Mouse (Mus musculus) embryonic fibroblast, embryonic 13.5 days (primary cell): ENCODE results near the gene Rcsd1. TPM values are rescaled to one million over a fixed set of nuclear protein-coding genes. Genes with fewer than 3 reads are reported as not detected.
A peak's percentile ranks its signal among the peaks of the same experiment; 100 is the strongest.

Source experiments
- H3K27ac ChIP-seq: 2 replicates; pipeline ENCODE4 v1.5.1; 2012; ENCODE audit warnings: low read length, control low read depth, inconsistent platforms; ENCODE audit not compliant: insufficient read depth
- H3K4me1 ChIP-seq: 2 replicates; pipeline ENCODE4 v1.6.1; 2011; ENCODE audit warnings: low read length; ENCODE audit not compliant: control insufficient read depth, insufficient read depth
- H3K4me3 ChIP-seq: 2 replicates; pipeline ENCODE4 v1.5.1; 2011; ENCODE audit warnings: mild to moderate bottlenecking, control low read depth, low read length; ENCODE audit not compliant: insufficient read depth
- CTCF ChIP-seq: IDR thresholded peaks from 2 replicates; pipeline ENCODE4 v1.5.1; 2011; ENCODE audit warnings: mild to moderate bottlenecking, control low read depth, low read length, moderate library complexity, borderline replicate concordance; ENCODE audit not compliant: insufficient read depth
- POLR2A ChIP-seq: IDR thresholded peaks from 2 replicates; pipeline ENCODE4 v1.6.1; 2011; ENCODE audit warnings: low read depth, mild to moderate bottlenecking, control low read depth, low read length, moderate library complexity
- polyA plus RNA-seq: library from polyadenylated mRNA; stranded (reverse); fragments of >200 nt; gene quantifications from 2 replicates; pipeline ENCODE4 v1.2.4, GENCODE M21; 2011; ENCODE audit warnings: low read depth; ENCODE audit not compliant: missing spikeins, insufficient read length

The Rcsd1 gene
- polyA plus RNA-seq, 1 experiment, result 2.3 TPM

DNA sequence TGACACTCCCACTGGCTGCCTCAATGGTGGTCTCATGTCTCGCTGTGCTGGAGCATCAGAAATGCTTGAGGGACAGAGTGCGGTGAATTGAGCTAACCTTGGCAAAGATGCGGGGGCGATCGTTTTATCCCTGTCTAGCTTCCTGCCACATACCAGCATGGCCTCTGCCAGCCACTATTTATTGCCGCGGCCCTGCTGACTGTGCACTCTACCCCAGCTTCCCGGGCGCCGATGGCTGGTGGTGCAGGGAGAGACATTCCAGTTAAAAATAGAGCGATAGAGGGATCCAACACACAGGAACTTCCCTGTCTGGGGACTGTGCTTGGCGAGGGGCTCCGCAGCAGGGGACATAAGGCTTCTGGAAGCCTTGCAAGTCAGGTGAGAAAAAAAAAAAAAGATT, 42.2 kb downstream of the Rcsd1 start:
- H3K27ac ChIP-seq, result no peak overlapping the region
- H3K4me1 ChIP-seq, result no peaks in the 10 kb centered on the region; the same call in 1 of the 2 replicates
- H3K4me3 ChIP-seq, result no peak overlapping the region
- TF ChIP-seq CTCF (no peak), POLR2A (no peak)

- H3K4me3 ChIP-seq, result no peak overlapping the region
- TF ChIP-seq POLR2A, result no peak
- no peak for TF ChIP-seq CTCF
- H3K27ac ChIP-seq, result no peak overlapping the region
- H3K4me1 ChIP-seq, result no peaks in the 10 kb centered on the region; the same call in 1 of the 2 replicates
These were observed 42.6 kb downstream of the Rcsd1 start for GRCm38 (mm10) chr1:165666944-165667343.

DNA sequence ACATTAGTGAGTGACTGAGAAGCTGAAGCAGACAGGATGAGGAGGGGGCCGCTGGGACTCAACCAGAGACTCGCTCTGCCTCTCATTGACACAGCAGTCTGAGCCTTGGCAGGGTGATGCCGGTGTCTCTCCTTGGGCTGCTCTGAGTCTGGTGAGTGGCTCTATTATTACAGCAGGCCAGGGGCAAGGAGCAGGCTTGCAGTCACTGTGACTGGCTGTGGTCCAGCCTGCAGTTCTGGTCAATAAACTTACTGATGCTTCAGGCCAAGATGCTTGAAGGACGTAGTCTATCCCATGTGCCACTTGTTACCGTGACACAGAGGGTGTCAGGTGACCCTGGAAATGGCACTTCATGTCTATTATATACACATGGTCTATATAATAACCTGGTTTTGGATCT, 43.8 kb downstream of the Rcsd1 start:
- Histone ChIP-seq H3K27ac (no peak overlapping the region), H3K4me1 (no peaks in the 10 kb centered on the region; the same call in 1 of the 2 replicates), H3K4me3 (no peak overlapping the region)
- TF ChIP-seq POLR2A, result no peak
- TF ChIP-seq CTCF, result no peak

- H3K4me3 ChIP-seq, result no peak overlapping the region
- TF ChIP-seq CTCF, result no peak
- no peak for TF ChIP-seq POLR2A
- H3K27ac ChIP-seq, result no peak overlapping the region
- H3K4me1 ChIP-seq, result no peaks in the 10 kb centered on the region; the same call in 1 of the 2 replicates
These were observed 46.3 kb downstream of the Rcsd1 start for GRCm38 (mm10) chr1:165663277-165663676.

GRCm38 (mm10) chr1:165662426-165663192, 46.9 kb downstream of the Rcsd1 start:
- H3K4me1 ChIP-seq, result no peaks in the 10 kb centered on the region
- no peak overlapping the region for H3K27ac ChIP-seq
- TF ChIP-seq POLR2A (no peak), CTCF (no peak)
- no peak overlapping the region for H3K4me3 ChIP-seq

GRCm38 (mm10) chr1:165661725-165662124, 47.8 kb downstream of the Rcsd1 start:
- TF ChIP-seq CTCF, result no peak
- no peak for TF ChIP-seq POLR2A

GRCm38 (mm10) chr1:165661191-165661590, 48.4 kb downstream of the Rcsd1 start:
- Histone ChIP-seq H3K4me1 (no peaks in the 10 kb centered on the region), H3K4me3 (no peak overlapping the region), H3K27ac (no peak overlapping the region)
- TF ChIP-seq CTCF (no peak), POLR2A (no peak)

More at GRCm38 (mm10) chr1:165661725-165662124, 47.8 kb downstream of the Rcsd1 start:
- no peaks in the 10 kb centered on the region for H3K4me1 ChIP-seq
- H3K27ac ChIP-seq, result no peak overlapping the region
- H3K4me3 ChIP-seq, result no peak overlapping the region

DNA sequence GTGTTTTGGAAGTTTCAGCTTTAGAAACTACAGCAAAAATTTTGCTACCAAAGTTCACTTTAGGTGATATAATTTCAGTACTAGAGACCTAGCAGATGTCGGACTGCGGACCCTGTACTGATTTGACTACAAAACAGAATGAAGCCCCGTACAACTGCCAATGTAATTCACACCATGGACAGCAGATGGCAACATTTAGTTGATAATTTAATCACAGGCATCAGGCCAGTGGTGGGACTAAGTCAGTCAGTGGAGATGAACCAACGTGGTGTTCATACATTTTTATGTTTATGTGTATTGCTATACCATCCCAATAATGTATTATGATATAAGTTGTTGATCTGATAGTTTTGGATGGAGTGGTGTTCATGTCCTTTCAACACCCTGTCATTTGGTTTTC, 48.8 kb downstream of the Rcsd1 start:
- Histone ChIP-seq H3K4me1 (no peaks in the 10 kb centered on the region), H3K4me3 (no peak overlapping the region), H3K27ac (no peak overlapping the region)
- TF ChIP-seq CTCF (no peak), POLR2A (no peak)

DNA sequence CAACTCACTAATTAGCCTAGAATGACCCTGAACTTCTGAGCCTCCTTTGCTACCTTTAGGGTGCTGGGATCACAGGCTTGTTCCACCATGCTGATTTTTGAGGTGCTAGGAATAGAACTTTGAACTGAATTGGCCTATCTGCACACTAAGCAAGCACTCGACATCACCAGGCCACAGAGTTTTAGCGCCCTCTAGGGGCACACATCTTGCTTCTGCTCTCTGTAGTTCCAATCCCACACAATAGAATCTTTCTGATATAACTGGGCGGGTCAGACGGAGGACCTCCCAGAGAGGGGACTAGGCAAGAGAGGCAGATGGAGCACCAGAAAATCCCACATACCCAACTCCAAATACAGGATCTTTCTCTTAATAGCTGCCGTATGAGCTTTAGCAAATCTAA, 51.0 kb downstream of the Rcsd1 start:
- no peak for TF ChIP-seq POLR2A
- peak; percentile 72 for TF ChIP-seq CTCF
- H3K27ac ChIP-seq, result no peak overlapping the region
- H3K4me1 ChIP-seq, result no peaks in the 10 kb centered on the region
- no peak overlapping the region for H3K4me3 ChIP-seq

- Histone ChIP-seq H3K27ac (no peak overlapping the region), H3K4me3 (no peak overlapping the region), H3K4me1 (no peaks in the 10 kb centered on the region)
- no peak for TF ChIP-seq POLR2A
- TF ChIP-seq CTCF, result no peak
These were observed 54.1 kb downstream of the Rcsd1 start for GRCm38 (mm10) chr1:165655482-165655881.

- Histone ChIP-seq H3K4me3 (no peak overlapping the region), H3K4me1 (no peaks in the 10 kb centered on the region), H3K27ac (no peak overlapping the region)
- TF ChIP-seq POLR2A (no peak), CTCF (no peak)
These were observed 54.5 kb downstream of the Rcsd1 start for GRCm38 (mm10) chr1:165655022-165655421.
